Mouse (Mus musculus): ENCODE measurements at regions not wholly inside any gene's neighbourhood (a gene's known extent, or its start where the extent isn't known, plus 50 kb on each side); places are given as distances from the start of the nearest gene placed in this dataset.
A peak's percentile ranks its signal among the peaks of the same experiment; 100 is the strongest.
"Not testable (repeated sequence)": the region's sequence is repeated elsewhere in the genome, so short reads cannot be mapped to it uniquely, and the experiment has no call there.

- no peak overlapping the region for H3K4me2 ChIP-seq (ENCODE audit: low read depth, severe bottlenecking)
- no peaks in the 10 kb centered on the region for H3K36me3 ChIP-seq (ENCODE audit: control insufficient read depth, insufficient read depth, low read length)
- ATAC-seq (ENCODE audit: insufficient number of reproducible peaks, low FRiP score, low TSS enrichment, low read depth) (no peak), DNase-seq (ENCODE audit: low spot score) (no peak)
- 11% methylated on average over 5 of the region's 5 CpGs for WGBS
- no peak overlapping the region for H3K27ac ChIP-seq (replicated peaks; ENCODE audit: low read depth, low read length)
- no peak overlapping the region for H3K9ac ChIP-seq (ENCODE audit: low read length)
- H3K9me3 ChIP-seq (ENCODE audit: control insufficient read depth, low read length): no peaks in the 10 kb centered on the region
- no peaks in the 10 kb centered on the region for H3K4me1 ChIP-seq (ENCODE audit: control insufficient read depth, insufficient read depth, low read length)
- H3K27me3 ChIP-seq (ENCODE audit: control insufficient read depth, insufficient read depth, low read length): no peaks in the 10 kb centered on the region
- H3K4me3 ChIP-seq (ENCODE audit: low read depth, low read length): no peak overlapping the region
These were observed 186.3 kb downstream of the Adgrd1 start for GRCm38 (mm10) chr5:129282826-129283225.

GRCm38 (mm10) chr5:129287481-129287880 is 190.9 kb downstream of the Adgrd1 start:
- H3K9me3 ChIP-seq (ENCODE audit: control insufficient read depth, low read length): no peaks in the 10 kb centered on the region
- no peaks in the 10 kb centered on the region for H3K36me3 ChIP-seq (ENCODE audit: control insufficient read depth, insufficient read depth, low read length)
- no peaks in the 10 kb centered on the region for H3K27me3 ChIP-seq (ENCODE audit: control insufficient read depth, insufficient read depth, low read length)
- no peak overlapping the region for H3K9ac ChIP-seq (ENCODE audit: low read length)
- no peaks in the 10 kb centered on the region for H3K4me1 ChIP-seq (ENCODE audit: control insufficient read depth, insufficient read depth, low read length)
- peak; percentile 64 for DNase-seq (ENCODE audit: low spot score)
- WGBS: 13% methylated on average over 8 of the region's 8 CpGs
- no peak overlapping the region for H3K27ac ChIP-seq (replicated peaks; ENCODE audit: low read depth, low read length)
- H3K4me3 ChIP-seq (ENCODE audit: low read depth, low read length): no peak overlapping the region
- H3K4me2 ChIP-seq (ENCODE audit: low read depth, severe bottlenecking): no peak overlapping the region
- ATAC-seq (ENCODE audit: insufficient number of reproducible peaks, low FRiP score, low TSS enrichment, low read depth): no peak

DNA sequence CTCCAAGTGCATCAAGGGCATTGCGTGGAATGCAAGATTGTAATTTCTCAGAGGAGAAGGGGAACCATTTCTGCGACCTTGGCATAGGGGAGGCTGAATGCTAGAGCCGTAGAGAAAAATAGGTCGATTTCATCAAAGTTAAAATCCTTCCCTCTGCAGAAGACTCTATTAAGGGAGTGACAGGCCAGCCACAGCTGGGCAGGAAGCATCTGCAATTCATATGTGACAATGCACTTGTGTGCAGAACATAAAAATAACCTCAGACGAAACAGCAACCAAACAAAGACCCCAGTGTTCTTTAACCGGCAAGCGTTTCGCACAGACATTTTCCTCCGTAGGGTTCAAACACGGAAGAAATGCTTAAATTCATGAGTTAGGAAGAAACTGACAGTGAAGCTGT is 196.3 kb downstream of the Adgrd1 start:
- not testable (repeated sequence) for H3K4me3 ChIP-seq (ENCODE audit: low read depth, low read length); H3K9me3 ChIP-seq (ENCODE audit: control insufficient read depth, low read length); H3K9ac ChIP-seq (ENCODE audit: low read length); H3K4me2 ChIP-seq (ENCODE audit: low read depth, severe bottlenecking); H3K36me3 ChIP-seq (ENCODE audit: control insufficient read depth, insufficient read depth, low read length); DNase-seq (ENCODE audit: low spot score); H3K4me1 ChIP-seq (ENCODE audit: control insufficient read depth, insufficient read depth, low read length); ATAC-seq (ENCODE audit: insufficient number of reproducible peaks, low FRiP score, low TSS enrichment, low read depth); H3K27ac ChIP-seq (replicated peaks; ENCODE audit: low read depth, low read length); H3K27me3 ChIP-seq (ENCODE audit: control insufficient read depth, insufficient read depth, low read length)
- 77% methylated on average over 10 of the region's 10 CpGs for WGBS

DNA sequence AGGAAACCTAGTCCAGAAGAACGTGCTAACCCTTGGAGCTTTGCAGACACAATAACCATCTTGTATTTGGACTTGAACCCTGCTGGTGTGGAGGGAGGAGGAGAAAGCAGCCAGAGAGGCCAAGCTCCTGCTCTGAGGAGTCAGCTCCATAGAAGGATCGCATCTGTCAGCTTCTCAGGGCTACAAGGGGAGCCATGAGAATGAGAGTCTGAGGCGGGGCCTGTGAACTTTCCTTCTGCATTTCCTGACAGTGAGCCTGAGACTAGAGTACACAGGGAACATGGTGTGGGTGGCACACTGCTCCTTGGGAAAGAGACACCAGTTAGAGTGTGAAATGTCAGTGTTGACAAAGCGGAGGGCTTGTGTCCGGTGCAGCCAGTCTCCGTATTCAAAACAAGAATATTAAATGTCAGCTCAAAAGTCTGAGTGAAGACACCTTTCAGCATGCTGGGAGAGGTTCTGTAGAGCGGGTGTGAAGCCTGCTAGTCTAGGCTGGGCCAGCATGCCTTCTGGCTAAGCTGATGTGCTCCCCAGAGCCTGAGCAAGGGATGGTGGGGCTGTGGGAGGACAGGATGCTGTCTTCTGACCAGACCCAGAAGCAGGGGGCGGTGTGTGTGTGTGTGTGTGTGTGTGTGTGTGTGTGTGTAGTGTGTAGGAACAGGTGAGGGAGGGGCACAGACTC is 198.5 kb downstream of the Adgrd1 start:
- not testable (repeated sequence) for DNase-seq (ENCODE audit: low spot score); ATAC-seq (ENCODE audit: insufficient number of reproducible peaks, low FRiP score, low TSS enrichment, low read depth); H3K9me3 ChIP-seq (ENCODE audit: control insufficient read depth, low read length); H3K27ac ChIP-seq (replicated peaks; ENCODE audit: low read depth, low read length); H3K9ac ChIP-seq (ENCODE audit: low read length); H3K4me1 ChIP-seq (ENCODE audit: control insufficient read depth, insufficient read depth, low read length); H3K4me2 ChIP-seq (ENCODE audit: low read depth, severe bottlenecking); H3K36me3 ChIP-seq (ENCODE audit: control insufficient read depth, insufficient read depth, low read length); H3K4me3 ChIP-seq (ENCODE audit: low read depth, low read length); H3K27me3 ChIP-seq (ENCODE audit: control insufficient read depth, insufficient read depth, low read length)
- WGBS: 76% methylated on average over 8 of the region's 8 CpGs

GRCm38 (mm10) chr5:129297657-129298349 is 201.3 kb downstream of the Adgrd1 start:
- no peaks in the 10 kb centered on the region for H3K27me3 ChIP-seq (ENCODE audit: control insufficient read depth, insufficient read depth, low read length)
- ATAC-seq (ENCODE audit: insufficient number of reproducible peaks, low FRiP score, low TSS enrichment, low read depth) (no peak), DNase-seq (ENCODE audit: low spot score) (no peak)
- H3K9ac ChIP-seq (ENCODE audit: low read length): no peak overlapping the region
- peaks cover 5% of the 10 kb centered on the region; the same call in 1 of the 2 replicates for H3K4me1 ChIP-seq (ENCODE audit: control insufficient read depth, insufficient read depth, low read length)
- no peak overlapping the region for H3K4me2 ChIP-seq (ENCODE audit: low read depth, severe bottlenecking)
- H3K27ac ChIP-seq (replicated peaks; ENCODE audit: low read depth, low read length): no peak overlapping the region
- WGBS: 28% methylated on average over 11 of the region's 11 CpGs
- H3K36me3 ChIP-seq (ENCODE audit: control insufficient read depth, insufficient read depth, low read length): no peaks in the 10 kb centered on the region
- H3K9me3 ChIP-seq (ENCODE audit: control insufficient read depth, low read length): no peaks in the 10 kb centered on the region
- H3K4me3 ChIP-seq (ENCODE audit: low read depth, low read length): no peak overlapping the region

GRCm38 (mm10) chr5:129298646-129299455 is 202.2 kb upstream of the Sfswap start:
- H3K4me3 ChIP-seq (ENCODE audit: low read depth, low read length): no peak overlapping the region
- no peak for DNase-seq (ENCODE audit: low spot score)
- no peaks in the 10 kb centered on the region for H3K36me3 ChIP-seq (ENCODE audit: control insufficient read depth, insufficient read depth, low read length)
- WGBS: 14% methylated on average over 11 of the region's 11 CpGs
- H3K4me2 ChIP-seq (ENCODE audit: low read depth, severe bottlenecking): no peak overlapping the region
- no peaks in the 10 kb centered on the region for H3K27me3 ChIP-seq (ENCODE audit: control insufficient read depth, insufficient read depth, low read length)
- no peak overlapping the region for H3K9ac ChIP-seq (ENCODE audit: low read length)
- H3K27ac ChIP-seq (replicated peaks; ENCODE audit: low read depth, low read length): no peak overlapping the region
- H3K4me1 ChIP-seq (ENCODE audit: control insufficient read depth, insufficient read depth, low read length): peaks cover 5% of the 10 kb centered on the region; the same call in 1 of the 2 replicates
- no peak for ATAC-seq (ENCODE audit: insufficient number of reproducible peaks, low FRiP score, low TSS enrichment, low read depth)
- no peaks in the 10 kb centered on the region for H3K9me3 ChIP-seq (ENCODE audit: control insufficient read depth, low read length)

DNA sequence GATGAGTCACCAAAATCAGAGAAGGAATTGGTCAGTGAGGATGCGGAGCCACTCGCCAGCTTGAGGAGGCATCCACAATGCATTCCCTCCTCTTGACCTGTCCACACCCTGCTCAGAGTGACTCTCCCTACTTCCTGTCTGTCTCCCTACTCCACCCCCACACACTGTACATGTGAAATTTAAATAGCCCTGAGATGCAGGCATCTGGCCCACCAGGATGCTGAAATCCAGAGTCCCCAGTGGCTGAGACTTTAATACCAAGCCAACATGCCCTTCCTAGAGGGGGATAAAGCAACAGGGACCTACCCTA is 201.6 kb upstream of the Sfswap start:
- Histone ChIP-seq H3K27ac (replicated peaks; ENCODE audit: low read depth, low read length) (no peak overlapping the region), H3K9me3 (ENCODE audit: control insufficient read depth, low read length) (no peaks in the 10 kb centered on the region), H3K4me2 (ENCODE audit: low read depth, severe bottlenecking) (no peak overlapping the region), H3K4me3 (ENCODE audit: low read depth, low read length) (no peak overlapping the region), H3K27me3 (ENCODE audit: control insufficient read depth, insufficient read depth, low read length) (no peaks in the 10 kb centered on the region), H3K4me1 (ENCODE audit: control insufficient read depth, insufficient read depth, low read length) (peaks cover 5% of the 10 kb centered on the region; the same call in 1 of the 2 replicates), H3K36me3 (ENCODE audit: control insufficient read depth, insufficient read depth, low read length) (no peaks in the 10 kb centered on the region), H3K9ac (ENCODE audit: low read length) (no peak overlapping the region)
- WGBS: 65% methylated on average over 2 of the region's 2 CpGs
- DNase-seq (ENCODE audit: low spot score) (no peak), ATAC-seq (ENCODE audit: insufficient number of reproducible peaks, low FRiP score, low TSS enrichment, low read depth) (no peak)

GRCm38 (mm10) chr5:129300423-129300822 is 200.6 kb upstream of the Sfswap start:
- no peak for DNase-seq (ENCODE audit: low spot score)
- Histone ChIP-seq H3K4me1 (ENCODE audit: control insufficient read depth, insufficient read depth, low read length) (peaks cover 5% of the 10 kb centered on the region; the same call in 1 of the 2 replicates), H3K36me3 (ENCODE audit: control insufficient read depth, insufficient read depth, low read length) (no peaks in the 10 kb centered on the region), H3K4me3 (ENCODE audit: low read depth, low read length) (no peak overlapping the region), H3K27me3 (ENCODE audit: control insufficient read depth, insufficient read depth, low read length) (no peaks in the 10 kb centered on the region), H3K9me3 (ENCODE audit: control insufficient read depth, low read length) (no peaks in the 10 kb centered on the region), H3K27ac (replicated peaks; ENCODE audit: low read depth, low read length) (no peak overlapping the region), H3K4me2 (ENCODE audit: low read depth, severe bottlenecking) (no peak overlapping the region), H3K9ac (ENCODE audit: low read length) (no peak overlapping the region)
- no peak for ATAC-seq (ENCODE audit: insufficient number of reproducible peaks, low FRiP score, low TSS enrichment, low read depth)
- WGBS: 87% methylated on average over 6 of the region's 6 CpGs

All from limb, embryonic 11.5 days (tissue).